Mouse (Mus musculus): ENCODE measurements around the gene Krtap6-5. TPM values are rescaled to one million over a fixed set of nuclear protein-coding genes. Genes with fewer than 3 reads are reported as not detected.
"Not testable (repeated sequence)": the region's sequence is repeated elsewhere in the genome, so short reads cannot be mapped to it uniquely, and the experiment has no call there.

The Krtap6-5 gene
- not detected in 2 replicates for polyA plus RNA-seq (2012; rRNA removed)

GRCm38 (mm10) chr16:89047783-89048182 is at the start of gene Krtap6-5:
Krtap6-5 (minus strand) TSS chr16:89047883.
- H3K36me3 ChIP-seq (ENCODE audit: control insufficient read depth, insufficient read depth, low read length) = no peaks in the 10 kb centered on the region
- H3K4me3 ChIP-seq (ENCODE audit: control insufficient read depth, insufficient read depth, low read length) = no peak within 1 kb of the TSS
- DNase-seq = no peak
- H3K27ac ChIP-seq (ENCODE audit: control insufficient read depth, insufficient read depth, low read length) = no peak within 1 kb of the TSS
- no peak for TF ChIP-seq CTCF (IDR thresholded peaks at IDR 0.05; ENCODE audit: borderline replicate concordance, control insufficient read depth, extremely low read depth, insufficient read depth, low read length, poor library complexity)
- no peak for TF ChIP-seq POLR2A (IDR thresholded peaks at IDR 0.05; ENCODE audit: control insufficient read depth, extremely low read depth, insufficient read depth, low read length, poor library complexity)
- no peaks in the 10 kb centered on the region for H3K4me1 ChIP-seq (replicated peaks; ENCODE audit: control insufficient read depth, insufficient read depth, low read length)
- WGBS = 84% methylated on average over 3 of the region's 3 CpGs
- H3K27me3 ChIP-seq (ENCODE audit: control insufficient read depth, insufficient read depth, low read length) = no peaks in the 10 kb centered on the region

DNA sequence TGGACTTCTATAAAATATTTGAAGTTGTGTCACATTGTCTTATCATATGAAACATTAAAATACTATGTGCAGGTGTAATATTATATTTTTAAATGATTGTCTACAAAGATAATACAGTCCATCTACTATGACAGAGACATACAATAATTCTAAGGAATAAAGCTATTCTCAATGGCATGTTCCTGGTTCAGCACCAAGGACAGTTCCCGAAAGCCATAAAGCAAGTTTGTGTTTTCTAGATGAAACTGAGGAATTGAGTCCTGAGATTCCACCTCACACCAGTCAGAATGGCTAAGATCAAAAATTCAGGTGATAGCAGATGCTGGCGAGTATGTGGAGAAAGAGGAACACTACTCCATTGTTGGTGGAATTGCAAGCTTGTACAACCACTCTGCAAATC is 23.4 kb upstream of the Krtap6-5 start:
- not testable (repeated sequence) for H3K27me3 ChIP-seq (ENCODE audit: control insufficient read depth, insufficient read depth, low read length); H3K4me1 ChIP-seq (replicated peaks; ENCODE audit: control insufficient read depth, insufficient read depth, low read length); H3K36me3 ChIP-seq (ENCODE audit: control insufficient read depth, insufficient read depth, low read length); H3K4me3 ChIP-seq (ENCODE audit: control insufficient read depth, insufficient read depth, low read length); DNase-seq; H3K27ac ChIP-seq (ENCODE audit: control insufficient read depth, insufficient read depth, low read length)
- 79% methylated on average over 2 of the region's 2 CpGs for WGBS

- H3K27me3 ChIP-seq (ENCODE audit: control insufficient read depth, insufficient read depth, low read length); H3K36me3 ChIP-seq (ENCODE audit: control insufficient read depth, insufficient read depth, low read length); H3K4me1 ChIP-seq (replicated peaks; ENCODE audit: control insufficient read depth, insufficient read depth, low read length); H3K4me3 ChIP-seq (ENCODE audit: control insufficient read depth, insufficient read depth, low read length); H3K27ac ChIP-seq (ENCODE audit: control insufficient read depth, insufficient read depth, low read length); DNase-seq: not testable (repeated sequence)
- WGBS = no CpG with 5 or more reads among the region's 2 CpGs
Measured at GRCm38 (mm10) chr16:89063902-89064301, 16.2 kb upstream of the Krtap6-5 start, which contains the start of gene 1110025L11Rik. 1110025L11Rik (minus strand) TSS chr16:89064002.

- H3K36me3 ChIP-seq (ENCODE audit: control insufficient read depth, insufficient read depth, low read length); H3K27me3 ChIP-seq (ENCODE audit: control insufficient read depth, insufficient read depth, low read length); H3K4me1 ChIP-seq (replicated peaks; ENCODE audit: control insufficient read depth, insufficient read depth, low read length); DNase-seq; H3K4me3 ChIP-seq (ENCODE audit: control insufficient read depth, insufficient read depth, low read length); H3K27ac ChIP-seq (ENCODE audit: control insufficient read depth, insufficient read depth, low read length): not testable (repeated sequence)
- 96% methylated on average over 2 of the region's 4 CpGs for WGBS
Measured at GRCm38 (mm10) chr16:89041372-89041771, 6.3 kb downstream of the Krtap6-5 start, which contains the start of gene Gm10228. Gm10228 (minus strand) TSS chr16:89041472.

DNA sequence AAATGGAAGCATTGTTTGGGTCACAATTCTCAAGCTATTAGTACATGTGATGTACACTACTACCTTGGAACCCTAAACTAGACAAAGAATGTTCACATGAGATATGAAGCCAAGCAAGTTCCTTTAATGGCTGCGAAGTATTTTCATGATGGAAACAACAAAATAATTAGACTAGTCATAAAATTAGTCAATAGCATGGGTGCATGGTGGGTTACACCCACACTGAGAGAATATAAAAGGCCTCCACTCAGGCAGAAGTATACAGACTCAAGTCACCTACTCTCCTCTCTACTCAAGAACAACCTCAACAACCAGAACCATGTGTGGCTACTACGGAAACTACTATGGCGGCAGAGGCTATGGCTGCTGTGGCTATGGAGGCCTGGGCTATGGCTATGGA is 16.3 kb downstream of the Krtap6-5 start, which contains the start of gene Krtap6-1:
Krtap6-1 (plus strand) TSS at position 301 of the 400 bp plus-strand sequence.
- H3K27ac ChIP-seq (ENCODE audit: control insufficient read depth, insufficient read depth, low read length); H3K27me3 ChIP-seq (ENCODE audit: control insufficient read depth, insufficient read depth, low read length); H3K4me3 ChIP-seq (ENCODE audit: control insufficient read depth, insufficient read depth, low read length); H3K36me3 ChIP-seq (ENCODE audit: control insufficient read depth, insufficient read depth, low read length); DNase-seq; H3K4me1 ChIP-seq (replicated peaks; ENCODE audit: control insufficient read depth, insufficient read depth, low read length): not testable (repeated sequence)
- 96% methylated on average over 3 of the region's 3 CpGs for WGBS

- not testable (repeated sequence) for H3K4me3 ChIP-seq (ENCODE audit: control insufficient read depth, insufficient read depth, low read length); DNase-seq; H3K27me3 ChIP-seq (ENCODE audit: control insufficient read depth, insufficient read depth, low read length); H3K4me1 ChIP-seq (replicated peaks; ENCODE audit: control insufficient read depth, insufficient read depth, low read length); H3K27ac ChIP-seq (ENCODE audit: control insufficient read depth, insufficient read depth, low read length); H3K36me3 ChIP-seq (ENCODE audit: control insufficient read depth, insufficient read depth, low read length)
- 95% methylated on average over 3 of the region's 3 CpGs for WGBS
Measured at GRCm38 (mm10) chr16:89014984-89015383, 32.7 kb downstream of the Krtap6-5 start, which contains the start of gene Gm10229. Gm10229 (plus strand) TSS chr16:89015284.

GRCm38 (mm10) chr16:89013973-89014372 is 33.7 kb downstream of the Krtap6-5 start:
- H3K4me3 ChIP-seq (ENCODE audit: control insufficient read depth, insufficient read depth, low read length) = no peak overlapping the region
- H3K36me3 ChIP-seq (ENCODE audit: control insufficient read depth, insufficient read depth, low read length) = no peaks in the 10 kb centered on the region
- no peak for DNase-seq
- 97% methylated on average over 3 of the region's 3 CpGs for whole genome bisulfite sequencing
- H3K27ac ChIP-seq (ENCODE audit: control insufficient read depth, insufficient read depth, low read length) = no peak overlapping the region
- H3K4me1 ChIP-seq (replicated peaks; ENCODE audit: control insufficient read depth, insufficient read depth, low read length) = no peaks in the 10 kb centered on the region
- TF ChIP-seq CTCF (IDR thresholded peaks at IDR 0.05; ENCODE audit: borderline replicate concordance, control insufficient read depth, extremely low read depth, insufficient read depth, low read length, poor library complexity) (no peak), POLR2A (IDR thresholded peaks at IDR 0.05; ENCODE audit: control insufficient read depth, extremely low read depth, insufficient read depth, low read length, poor library complexity) (no peak)
- H3K27me3 ChIP-seq (ENCODE audit: control insufficient read depth, insufficient read depth, low read length) = no peaks in the 10 kb centered on the region

DNA sequence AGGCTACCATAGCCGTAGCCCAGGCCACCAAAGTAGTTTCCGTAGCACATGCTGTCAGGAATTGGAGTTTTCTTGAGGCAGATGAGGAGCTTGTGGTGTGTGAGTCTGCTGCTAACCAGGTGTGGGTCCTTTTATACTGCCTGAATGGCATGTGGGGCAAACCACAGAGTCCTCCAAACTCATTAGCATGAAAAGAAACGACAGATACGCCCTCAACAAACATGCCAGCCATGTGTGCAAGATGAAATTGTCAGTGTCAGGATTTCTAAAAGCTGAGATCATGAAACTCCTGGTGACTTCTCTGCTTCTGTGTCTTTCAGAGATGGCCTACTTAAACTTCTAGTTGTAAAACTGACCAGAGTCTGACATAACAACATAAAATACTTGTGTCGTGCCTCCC is 37.0 kb downstream of the Krtap6-5 start, which contains the start of gene Krtap22-2:
Krtap22-2 (minus strand) TSS at position 101 of the 400 bp plus-strand sequence.
- H3K36me3 ChIP-seq (ENCODE audit: control insufficient read depth, insufficient read depth, low read length) = no peaks in the 10 kb centered on the region
- no peaks in the 10 kb centered on the region for H3K27me3 ChIP-seq (ENCODE audit: control insufficient read depth, insufficient read depth, low read length)
- no peak within 1 kb of the TSS for H3K4me3 ChIP-seq (ENCODE audit: control insufficient read depth, insufficient read depth, low read length)
- TF ChIP-seq POLR2A (IDR thresholded peaks at IDR 0.05; ENCODE audit: control insufficient read depth, extremely low read depth, insufficient read depth, low read length, poor library complexity) = no peak
- TF ChIP-seq CTCF (IDR thresholded peaks at IDR 0.05; ENCODE audit: borderline replicate concordance, control insufficient read depth, extremely low read depth, insufficient read depth, low read length, poor library complexity) = no peak
- no peak within 1 kb of the TSS for H3K27ac ChIP-seq (ENCODE audit: control insufficient read depth, insufficient read depth, low read length)
- 86% methylated on average over 5 of the region's 5 CpGs for WGBS
- no peaks in the 10 kb centered on the region for H3K4me1 ChIP-seq (replicated peaks; ENCODE audit: control insufficient read depth, insufficient read depth, low read length)
- no peak for DNase-seq

Other genes with a start within 250 kb of the Krtap6-5 start
- not detected in 2 replicates for gene Gm20741, start 235.7 kb downstream of the Krtap6-5 start, polyA plus RNA-seq (2012; rRNA removed)
- not detected in 2 replicates for gene Krtap15, start 227.7 kb downstream of the Krtap6-5 start, polyA plus RNA-seq (2012; rRNA removed)
- gene Krtap14, start 221.7 kb downstream of the Krtap6-5 start, polyA plus RNA-seq (2012; rRNA removed) = not detected in 2 replicates
- not detected in 2 replicates for gene Krtap19-1, start 178.5 kb downstream of the Krtap6-5 start, polyA plus RNA-seq (2012; rRNA removed)
- gene Krtap19-2, start 173.6 kb downstream of the Krtap6-5 start, polyA plus RNA-seq (2012; rRNA removed) = not detected in 2 replicates
- gene Krtap19-3, start 169.8 kb downstream of the Krtap6-5 start, polyA plus RNA-seq (2012; rRNA removed) = not detected in 2 replicates
- gene Krtap19-4, start 162.8 kb downstream of the Krtap6-5 start, polyA plus RNA-seq (2012; rRNA removed) = not detected in 2 replicates
- not detected in 2 replicates for gene Krtap19-5, start 151.4 kb downstream of the Krtap6-5 start, polyA plus RNA-seq (2012; rRNA removed)
- not detected in 2 replicates for gene Krtap19-9b, start 115.6 kb downstream of the Krtap6-5 start, polyA plus RNA-seq (2012; rRNA removed)
- gene Krtap16-3, start 85.0 kb downstream of the Krtap6-5 start, polyA plus RNA-seq (2012; rRNA removed) = not detected in 2 replicates
- not detected in 2 replicates for gene Krtap22-2, start 37.1 kb downstream of the Krtap6-5 start, polyA plus RNA-seq (2012; rRNA removed)
- gene Gm10229, start 32.6 kb downstream of the Krtap6-5 start, polyA plus RNA-seq (2012; rRNA removed) = not detected in 2 replicates
- not detected in 2 replicates for gene Krtap6-1, start 16.2 kb downstream of the Krtap6-5 start, polyA plus RNA-seq (2012; rRNA removed)
- gene Gm10228, start 6.4 kb downstream of the Krtap6-5 start, polyA plus RNA-seq (2012; rRNA removed) = not detected in 2 replicates
- not detected in 2 replicates for gene 1110025L11Rik, start 16.1 kb upstream of the Krtap6-5 start, polyA plus RNA-seq (2012; rRNA removed)
- gene Krtap6-3, start 36.1 kb upstream of the Krtap6-5 start, polyA plus RNA-seq (2012; rRNA removed) = not detected in 2 replicates
- gene Gm6358, start 93.0 kb upstream of the Krtap6-5 start, polyA plus RNA-seq (2012; rRNA removed) = not detected in 2 replicates
- gene Gm10061, start 103.2 kb upstream of the Krtap6-5 start, polyA plus RNA-seq (2012; rRNA removed) = not detected in 2 replicates
- gene Gm9789, start 110.1 kb upstream of the Krtap6-5 start, polyA plus RNA-seq (2012; rRNA removed) = not detected in 2 replicates
- gene Gm7735, start 121.6 kb upstream of the Krtap6-5 start, polyA plus RNA-seq (2012; rRNA removed) = not detected in 2 replicates
- gene 1110057P08Rik, start 126.9 kb upstream of the Krtap6-5 start, polyA plus RNA-seq (2012; rRNA removed) = not detected in 2 replicates
- gene Krtap20-2, start 158.0 kb upstream of the Krtap6-5 start, polyA plus RNA-seq (2012; rRNA removed) = not detected in 2 replicates